Mouse (Mus musculus): Measurements from ENCODE around the gene Slc6a21. TPM values are rescaled to one million over a fixed set of nuclear protein-coding genes. Genes with fewer than 3 reads are reported as not detected.

Gene Slc6a21
- total and polyA plus RNA-seq, 3 experiments, result not detected

DNA sequence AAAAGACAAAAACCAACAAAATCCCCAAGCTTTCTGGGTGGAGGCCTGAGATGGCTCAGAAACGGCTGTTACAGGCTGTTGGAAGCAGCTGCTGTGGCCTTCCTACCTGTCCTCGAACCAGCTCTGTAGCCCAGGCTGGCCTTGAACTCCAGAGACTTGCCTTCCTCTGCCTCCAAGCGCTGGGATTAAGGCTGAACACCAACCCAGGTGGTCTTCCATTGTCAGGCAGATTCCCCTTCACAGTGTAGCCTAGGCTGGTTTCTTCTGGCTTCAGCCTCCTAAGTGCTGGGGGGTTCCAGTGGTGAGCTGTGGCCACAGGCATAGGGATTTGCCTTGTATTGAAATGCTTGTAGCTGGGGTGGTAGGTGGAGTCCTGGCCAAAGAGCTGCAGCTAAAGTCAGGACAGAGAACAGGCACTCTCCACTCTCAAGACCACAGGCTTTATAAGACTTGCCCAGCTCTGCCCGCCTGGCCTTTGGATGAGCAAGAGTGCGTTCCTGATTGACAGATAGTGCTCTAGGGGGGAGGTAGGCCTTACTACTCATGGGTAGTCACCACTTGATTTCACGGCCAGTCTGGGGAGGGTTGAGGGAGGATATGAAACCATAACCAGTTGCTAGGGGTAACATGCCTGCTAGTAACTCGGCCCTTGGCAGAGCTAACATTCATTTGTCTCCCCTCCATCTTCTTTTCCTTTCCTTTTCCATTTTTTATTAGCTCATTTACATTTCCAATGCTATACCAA, 47.7 kb upstream of the Slc6a21 start:
- Histone ChIP-seq H3K4me1 (ENCODE audit: control insufficient read depth in 1 of 2, insufficient read depth in 2 of 2) (peaks cover 16 to 52% of the 10 kb centered on the region in 2 experiments), H3K4me3 (replicated peaks in 1 of 3; ENCODE audit: low read depth in 2 of 3, low read length in 2 of 3, poor library complexity in 1 of 3) (peak overlapping the region in 1 of 3 experiments; percentile 25), H3K79me2 (replicated peaks; ENCODE audit: control insufficient read depth, extremely low read depth, insufficient read depth, poor library complexity, severe bottlenecking) (no peaks in the 10 kb centered on the region), H3K9me3 (replicated peaks; ENCODE audit: low read length) (peaks cover 4% of the 10 kb centered on the region), H3K27ac (ENCODE audit: insufficient read depth, low read depth) (peak overlapping the region; percentile 46; the same call in 1 of the 2 replicates), H3K9ac (ENCODE audit: insufficient read depth, low read depth) (no peak overlapping the region), H3K4me2 (ENCODE audit: insufficient read depth, low read depth, poor library complexity, severe bottlenecking) (no peak overlapping the region), H3K27me3 (replicated peaks) (no peaks in the 10 kb centered on the region), H3K36me3 (replicated peaks in 1 of 2; ENCODE audit: control insufficient read depth in 1 of 2, insufficient read depth in 1 of 2, low read length in 1 of 2) (peaks cover 18 to 45% of the 10 kb centered on the region in 2 experiments)
- TF ChIP-seq RAD21 (IDR thresholded peaks at IDR 0.05; ENCODE audit: low read depth, low read length), result no peak
- 0 out of 2 replicates have a peak, but pooled peaks have one; percentile 35 for TF ChIP-seq MXI1 (IDR thresholded peaks at IDR 0.05; ENCODE audit: low read depth, low read length)
- no peak for TF ChIP-seq ZMIZ1 (IDR thresholded peaks at IDR 0.05; ENCODE audit: low read depth, low read length)
- peak; percentile 83 for TF ChIP-seq POLR2AphosphoS2 (IDR thresholded peaks at IDR 0.05; ENCODE audit: low read depth, low read length)
- no peak for TF ChIP-seq PAX5 (IDR thresholded peaks at IDR 0.05; ENCODE audit: low read length)
- TF ChIP-seq CTCF (conservative IDR thresholded peaks at IDR 0.05 in 1 of 2, IDR thresholded peaks at IDR 0.05 in 1 of 2; ENCODE audit: low read depth in 2 of 2, low read length in 2 of 2), result no peak
- peak; percentile 58; the same call in 1 of the 2 replicates for TF ChIP-seq IRF4 (IDR thresholded peaks at IDR 0.05; ENCODE audit: low read depth, low read length)
- peak; percentile 79 for DNase-seq (ENCODE audit: extremely low read depth)
- in situ Hi-C loops (cut with MboI; ENCODE audit: low pct_ligation_motif_present, low pct_unique_long_range_greater_than_20kb, low sequenced_read_pairs) (no loop called here), dilution Hi-C loops (cut with MboI; ENCODE audit: extremely low pct_ligation_motif_present, extremely low pct_unique_long_range_greater_than_20kb, low sequenced_read_pairs) (no loop called here)

DNA sequence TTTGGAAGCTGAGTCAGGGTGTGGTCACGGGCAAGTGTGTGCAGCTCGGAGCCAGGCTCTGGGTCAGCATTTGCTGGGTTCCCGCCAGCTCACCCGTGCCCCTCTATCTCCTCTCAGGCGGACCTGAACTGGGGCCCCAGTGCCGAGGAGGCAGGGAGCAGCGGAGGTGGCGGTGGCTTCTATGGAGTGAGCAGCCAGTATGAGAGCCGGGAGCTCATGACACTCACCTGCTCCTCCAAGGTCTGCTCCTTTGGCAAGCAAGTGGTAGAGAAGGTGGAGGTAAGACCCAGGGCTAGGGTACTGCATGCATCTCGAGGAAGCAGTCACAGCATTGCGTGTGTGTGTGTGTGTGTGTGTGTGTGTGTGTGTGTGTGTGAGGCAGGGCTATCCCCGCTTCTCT, 46.1 kb upstream of the Slc6a21 start:
- Histone ChIP-seq H3K4me3 (replicated peaks in 1 of 3; ENCODE audit: low read depth in 2 of 3, low read length in 2 of 3, poor library complexity in 1 of 3) (no peak overlapping the region), H3K79me2 (replicated peaks; ENCODE audit: control insufficient read depth, extremely low read depth, insufficient read depth, poor library complexity, severe bottlenecking) (no peaks in the 10 kb centered on the region), H3K36me3 (replicated peaks in 1 of 2; ENCODE audit: control insufficient read depth in 1 of 2, insufficient read depth in 1 of 2, low read length in 1 of 2) (peaks cover 32 to 60% of the 10 kb centered on the region in 2 experiments), H3K27me3 (replicated peaks) (no peaks in the 10 kb centered on the region), H3K27ac (ENCODE audit: insufficient read depth, low read depth) (no peak overlapping the region), H3K9me3 (replicated peaks; ENCODE audit: low read length) (peaks cover 2% of the 10 kb centered on the region), H3K4me2 (ENCODE audit: insufficient read depth, low read depth, poor library complexity, severe bottlenecking) (no peak overlapping the region), H3K9ac (ENCODE audit: insufficient read depth, low read depth) (no peak overlapping the region), H3K4me1 (ENCODE audit: control insufficient read depth in 1 of 2, insufficient read depth in 2 of 2) (peaks cover 21 to 65% of the 10 kb centered on the region in 2 experiments)
- in situ Hi-C loops (cut with MboI; ENCODE audit: low pct_ligation_motif_present, low pct_unique_long_range_greater_than_20kb, low sequenced_read_pairs), result no loop called here
- dilution Hi-C loops (cut with MboI; ENCODE audit: extremely low pct_ligation_motif_present, extremely low pct_unique_long_range_greater_than_20kb, low sequenced_read_pairs), result no loop called here
- no peak for DNase-seq (ENCODE audit: extremely low read depth)
- TF ChIP-seq ZMIZ1 (IDR thresholded peaks at IDR 0.05; ENCODE audit: low read depth, low read length) (peak; percentile 68; the same call in 1 of the 2 replicates), CHD2 (IDR thresholded peaks at IDR 0.05; ENCODE audit: low read length) (0 out of 2 replicates have a peak, but pooled peaks have one; percentile 1), JUN (IDR thresholded peaks at IDR 0.05; ENCODE audit: insufficient read depth, low read depth, low read length) (no peak), UBTF (IDR thresholded peaks at IDR 0.05; ENCODE audit: low read depth, low read length) (0 out of 2 replicates have a peak, but pooled peaks have one; percentile 38)

DNA sequence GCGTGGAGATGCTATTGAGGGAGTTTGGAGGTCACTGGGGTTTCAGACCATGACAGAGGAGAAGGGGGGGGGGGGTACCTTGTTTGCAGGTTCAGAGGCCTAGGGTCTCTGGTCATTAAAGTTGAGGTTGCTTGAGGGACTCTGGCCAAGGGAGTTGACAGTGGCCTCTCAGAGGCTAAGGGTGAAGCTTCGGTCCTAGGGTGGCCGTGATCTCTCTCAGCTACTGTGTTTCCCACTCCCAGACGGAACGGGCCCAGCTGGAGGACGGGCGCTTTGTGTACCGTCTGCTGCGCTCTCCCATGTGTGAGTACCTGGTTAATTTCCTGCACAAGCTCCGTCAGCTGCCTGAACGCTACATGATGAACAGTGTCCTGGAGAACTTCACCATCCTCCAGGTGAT, 45.4 kb upstream of the Slc6a21 start:
- Histone ChIP-seq H3K27me3 (replicated peaks) (no peaks in the 10 kb centered on the region), H3K27ac (ENCODE audit: insufficient read depth, low read depth) (no peak overlapping the region), H3K9me3 (replicated peaks; ENCODE audit: low read length) (peaks cover 2% of the 10 kb centered on the region), H3K4me1 (ENCODE audit: control insufficient read depth in 1 of 2, insufficient read depth in 2 of 2) (peaks cover 21 to 65% of the 10 kb centered on the region in 2 experiments), H3K4me3 (replicated peaks in 1 of 3; ENCODE audit: low read depth in 2 of 3, low read length in 2 of 3, poor library complexity in 1 of 3) (no peak overlapping the region), H3K79me2 (replicated peaks; ENCODE audit: control insufficient read depth, extremely low read depth, insufficient read depth, poor library complexity, severe bottlenecking) (peaks cover 2% of the 10 kb centered on the region; the same call in 1 of the 2 replicates), H3K36me3 (replicated peaks in 1 of 2; ENCODE audit: control insufficient read depth in 1 of 2, insufficient read depth in 1 of 2, low read length in 1 of 2) (peaks cover 35 to 64% of the 10 kb centered on the region in 2 experiments), H3K4me2 (ENCODE audit: insufficient read depth, low read depth, poor library complexity, severe bottlenecking) (no peak overlapping the region), H3K9ac (ENCODE audit: insufficient read depth, low read depth) (no peak overlapping the region)
- TF ChIP-seq NRF1 (IDR thresholded peaks at IDR 0.05; ENCODE audit: low read depth, low read length) (no peak), CTCF (conservative IDR thresholded peaks at IDR 0.05 in 1 of 2, IDR thresholded peaks at IDR 0.05 in 1 of 2; ENCODE audit: low read depth in 2 of 2, low read length in 2 of 2) (no peak), SMC3 (IDR thresholded peaks at IDR 0.05; ENCODE audit: low read depth, low read length) (no peak), KAT2A (IDR thresholded peaks at IDR 0.05; ENCODE audit: insufficient replicate concordance, low read length) (no peak), USF1 (IDR thresholded peaks at IDR 0.05; ENCODE audit: low read depth, low read length) (no peak), ELF1 (IDR thresholded peaks at IDR 0.05; ENCODE audit: low read depth, low read length) (no peak), GABPA (IDR thresholded peaks at IDR 0.05; ENCODE audit: insufficient replicate concordance, low read depth, low read length) (no peak), JUN (IDR thresholded peaks at IDR 0.05; ENCODE audit: insufficient read depth, low read depth, low read length) (no peak), ZKSCAN1 (IDR thresholded peaks at IDR 0.05; ENCODE audit: borderline replicate concordance, low read depth, low read length) (no peak)
- in situ Hi-C loops (cut with MboI; ENCODE audit: low pct_ligation_motif_present, low pct_unique_long_range_greater_than_20kb, low sequenced_read_pairs), result no loop called here
- no peak for DNase-seq (ENCODE audit: extremely low read depth)
- dilution Hi-C loops (cut with MboI; ENCODE audit: extremely low pct_ligation_motif_present, extremely low pct_unique_long_range_greater_than_20kb, low sequenced_read_pairs), result no loop called here
